Mouse (Mus musculus) urinary bladder, adult 18-20 months (tissue): ENCODE results near the gene Scg5.

ENCODE experiments used
- DNase-seq, 2 experiments: peaks; one replicate each; pipeline ENCODE4 v3.0.0; 2022; ENCODE audit warnings: low spot score in 2 of 2, mixed read lengths in 2 of 2

Gene Scg5

GRCm38 (mm10) chr2:113806851-113807577, 21.9 kb downstream of the Scg5 start:
- no peak for DNase-seq

- DNase-seq, result no peak
Observed at GRCm38 (mm10) chr2:113805765-113806164, 23.2 kb downstream of the Scg5 start.

GRCm38 (mm10) chr2:113803753-113804152, 25.2 kb downstream of the Scg5 start:
- no peak for DNase-seq

- no peak for DNase-seq
Observed at GRCm38 (mm10) chr2:113800846-113801245, 28.1 kb downstream of the Scg5 start.

GRCm38 (mm10) chr2:113798605-113799004, 30.3 kb downstream of the Scg5 start:
- DNase-seq, result no peak

GRCm38 (mm10) chr2:113795186-113795585, 33.7 kb downstream of the Scg5 start:
- DNase-seq, result no peak

GRCm38 (mm10) chr2:113793521-113793920, 35.4 kb downstream of the Scg5 start:
- no peak for DNase-seq

- no peak for DNase-seq
Observed at GRCm38 (mm10) chr2:113788821-113789387, 40.0 kb downstream of the Scg5 start.

GRCm38 (mm10) chr2:113787882-113788281, 41.0 kb downstream of the Scg5 start:
- no peak for DNase-seq

GRCm38 (mm10) chr2:113784851-113785250, 44.1 kb downstream of the Scg5 start:
- DNase-seq, result no peak

GRCm38 (mm10) chr2:113781521-113781920, 47.4 kb downstream of the Scg5 start:
- no peak for DNase-seq

GRCm38 (mm10) chr2:113781107-113781506, 47.8 kb downstream of the Scg5 start:
- DNase-seq, result no peak

GRCm38 (mm10) chr2:113779336-113779735, 49.6 kb downstream of the Scg5 start:
- no peak for DNase-seq

- no peak for DNase-seq
Observed at GRCm38 (mm10) chr2:113778036-113778435, 50.9 kb downstream of the Scg5 start.

GRCm38 (mm10) chr2:113776297-113776696, 52.6 kb downstream of the Scg5 start:
- DNase-seq, result no peak

- no peak for DNase-seq
Observed at GRCm38 (mm10) chr2:113774150-113774805, 54.6 kb downstream of the Scg5 start.

GRCm38 (mm10) chr2:113768541-113769303, 60.2 kb downstream of the Scg5 start:
- DNase-seq, result no peak

GRCm38 (mm10) chr2:113765885-113766284, 63.0 kb downstream of the Scg5 start:
- DNase-seq, result no peak

- no peak for DNase-seq
Observed at GRCm38 (mm10) chr2:113764968-113765367, 64.0 kb downstream of the Scg5 start.

GRCm38 (mm10) chr2:113758311-113759161, 70.4 kb downstream of the Scg5 start, which contains the start of gene Grem1:
Grem1 (minus strand) TSS chr2:113758646.
- no peak for DNase-seq
